Mouse (Mus musculus) CD4-positive, CD25-positive, alpha-beta regulatory T cell, adult 2 months (primary cell): ENCODE measurements around the gene Slc25a18.
"Not testable (repeated sequence)": the region's sequence is repeated elsewhere in the genome, so short reads cannot be mapped to it uniquely, and the experiment has no call there.

ENCODE experiments used
- DNase-seq: peaks from one replicate; pipeline ENCODE4 v3.0.0-alpha.2; 2012; ENCODE audit warnings: low read depth, low spot score

The Slc25a18 gene

GRCm38 (mm10) chr6:120798019-120798418 lies 24.6 kb downstream of the Slc25a18 start:
- DNase-seq, result no peak

- DNase-seq, result no peak
Observed at GRCm38 (mm10) chr6:120798905-120799304, 25.5 kb downstream of the Slc25a18 start.

GRCm38 (mm10) chr6:120799581-120800041 lies 26.2 kb downstream of the Slc25a18 start:
- no peak for DNase-seq

- DNase-seq, result no peak
Observed at GRCm38 (mm10) chr6:120806999-120807737, 33.8 kb downstream of the Slc25a18 start.

GRCm38 (mm10) chr6:120807738-120808081 lies 34.3 kb downstream of the Slc25a18 start:
- no peak for DNase-seq

- DNase-seq, result not testable (repeated sequence)
Observed at GRCm38 (mm10) chr6:120811999-120812398, 38.6 kb downstream of the Slc25a18 start.

GRCm38 (mm10) chr6:120819294-120819693 lies 45.9 kb downstream of the Slc25a18 start:
- no peak for DNase-seq

- DNase-seq, result no peak
Observed at GRCm38 (mm10) chr6:120820144-120820543, 46.8 kb downstream of the Slc25a18 start.

- DNase-seq, result no peak
Observed at GRCm38 (mm10) chr6:120820941-120821340, 47.6 kb downstream of the Slc25a18 start.

GRCm38 (mm10) chr6:120821715-120822114 lies 48.3 kb downstream of the Slc25a18 start:
- no peak for DNase-seq

GRCm38 (mm10) chr6:120822307-120822928 lies 49.0 kb downstream of the Slc25a18 start, which contains the start of gene Atp6v1e1:
Gene Atp6v1e1, minus strand, starts transcription at chr6:120822793.
- DNase-seq, result peak; percentile 95

- peak; percentile 47 for DNase-seq
Observed at GRCm38 (mm10) chr6:120822937-120823614, 49.7 kb downstream of the Slc25a18 start.

- no peak for DNase-seq
Observed at GRCm38 (mm10) chr6:120830056-120830455, 56.7 kb downstream of the Slc25a18 start.

- DNase-seq, result no peak
Observed at GRCm38 (mm10) chr6:120830866-120831608, 57.7 kb downstream of the Slc25a18 start.

GRCm38 (mm10) chr6:120832097-120832496 lies 58.7 kb downstream of the Slc25a18 start:
- DNase-seq, result no peak

GRCm38 (mm10) chr6:120834766-120835321 lies 61.5 kb downstream of the Slc25a18 start:
- no peak for DNase-seq

GRCm38 (mm10) chr6:120835474-120836374 lies 62.3 kb downstream of the Slc25a18 start, which contains the start of gene Bcl2l13:
Gene Bcl2l13, plus strand, starts transcription at chr6:120836212.
- peak; percentile 94 for DNase-seq

GRCm38 (mm10) chr6:120836389-120837151 lies 63.2 kb downstream of the Slc25a18 start:
- peak; percentile 68 for DNase-seq

- DNase-seq, result no peak
Observed at GRCm38 (mm10) chr6:120837152-120837530, 63.8 kb downstream of the Slc25a18 start.

GRCm38 (mm10) chr6:120840258-120840657 lies 66.9 kb downstream of the Slc25a18 start:
- no peak for DNase-seq
